Mouse (Mus musculus): Measurements from ENCODE around the gene Olfr766-ps1. TPM values are rescaled to one million over a fixed set of nuclear protein-coding genes. Genes with fewer than 3 reads are reported as not detected.

The Olfr766-ps1 gene
- not detected for polyA plus RNA-seq (2014; fragmentation: Illumina TruSeq; extraction: RNeasy Lipid Tissue Mini Kit (QIAGEN cat#74804))

DNA sequence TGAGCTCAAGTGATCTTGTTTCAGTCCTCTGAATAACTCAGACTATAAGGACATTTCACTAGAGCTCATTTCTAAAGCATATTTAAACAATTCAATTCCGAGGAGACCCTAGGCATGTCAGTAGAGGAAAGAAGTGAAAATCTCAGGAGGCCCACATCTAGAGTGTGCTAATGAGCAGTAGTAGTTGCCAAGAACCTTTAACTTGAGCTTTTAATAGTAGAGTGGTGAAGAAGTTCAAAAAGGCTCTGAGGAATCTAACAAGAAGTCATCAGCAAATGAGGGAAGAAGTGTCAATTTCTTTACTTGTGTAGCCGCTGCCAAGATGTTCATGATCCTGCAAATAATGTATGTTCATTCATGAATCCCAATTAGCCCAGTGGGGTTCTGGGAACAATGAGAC is at the start of gene Olfr766-ps1:
Olfr766-ps1 (minus strand) TSS at position 101 of the 400 bp plus-strand sequence.

DNA sequence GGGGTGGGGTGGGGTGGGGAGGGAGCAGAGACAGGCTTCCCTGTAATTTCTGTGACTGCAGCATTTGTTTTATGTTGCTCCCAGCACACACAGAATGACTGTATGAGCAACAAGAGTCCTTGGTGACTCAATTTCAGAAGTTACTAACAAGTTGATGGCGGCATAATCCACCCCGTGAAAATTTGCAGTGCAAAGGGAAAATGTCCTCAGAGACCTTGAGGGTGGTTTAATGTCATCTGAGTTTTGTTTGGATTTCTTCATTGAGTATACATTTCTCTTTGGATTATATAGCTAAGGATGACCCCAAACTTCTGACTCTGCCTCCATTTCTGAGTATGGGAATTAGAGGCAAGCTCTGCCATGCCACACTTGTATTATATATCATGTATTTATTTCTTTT is 49.0 kb upstream of the Olfr766-ps1 start, which contains the start of gene Olfr769:
Olfr769 (minus strand) TSS at position 101 of the 400 bp plus-strand sequence.

DNA sequence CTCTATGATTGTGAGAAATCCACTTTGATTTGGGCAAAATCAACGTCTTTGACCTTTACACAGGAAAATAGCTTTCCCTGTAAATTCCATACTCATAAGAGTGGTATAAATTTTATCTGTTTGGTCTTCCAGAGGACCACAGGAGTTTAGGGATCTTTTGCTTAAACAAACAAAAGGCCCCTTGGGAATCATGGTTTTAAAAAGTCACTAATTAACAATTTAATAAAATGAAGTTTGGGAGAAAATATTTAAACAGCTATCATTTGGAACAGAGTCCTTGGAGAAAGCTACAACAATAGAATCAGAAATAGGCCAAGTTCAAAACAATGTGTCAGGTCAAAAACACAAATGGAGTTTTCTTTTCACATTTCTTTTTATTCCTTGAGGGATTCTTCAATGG is 30.5 kb upstream of the Olfr766-ps1 start, which contains the start of gene Olfr768:
Olfr768 (minus strand) TSS at position 101 of the 400 bp plus-strand sequence.

DNA sequence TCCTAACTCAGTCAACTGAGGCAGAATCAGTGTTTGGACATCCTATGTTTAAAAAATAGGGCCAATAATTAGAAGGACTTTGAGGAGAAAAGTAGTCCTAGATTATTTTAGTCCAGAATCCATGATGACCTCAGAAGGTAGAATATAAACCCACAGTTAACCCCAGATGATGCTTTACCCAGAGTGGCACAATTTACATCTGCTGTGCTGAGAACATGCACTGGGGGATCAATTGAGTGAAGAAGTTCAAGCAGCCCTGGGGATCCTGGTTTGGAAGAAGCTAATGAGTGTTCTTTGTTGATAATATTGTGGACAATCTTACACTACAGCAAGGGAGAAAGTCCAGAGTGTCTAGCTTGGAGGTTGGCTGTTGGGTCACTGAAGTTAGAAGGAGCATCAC is 14.0 kb upstream of the Olfr766-ps1 start, which contains the start of gene Olfr767:
Olfr767 (minus strand) TSS at position 101 of the 400 bp plus-strand sequence.

DNA sequence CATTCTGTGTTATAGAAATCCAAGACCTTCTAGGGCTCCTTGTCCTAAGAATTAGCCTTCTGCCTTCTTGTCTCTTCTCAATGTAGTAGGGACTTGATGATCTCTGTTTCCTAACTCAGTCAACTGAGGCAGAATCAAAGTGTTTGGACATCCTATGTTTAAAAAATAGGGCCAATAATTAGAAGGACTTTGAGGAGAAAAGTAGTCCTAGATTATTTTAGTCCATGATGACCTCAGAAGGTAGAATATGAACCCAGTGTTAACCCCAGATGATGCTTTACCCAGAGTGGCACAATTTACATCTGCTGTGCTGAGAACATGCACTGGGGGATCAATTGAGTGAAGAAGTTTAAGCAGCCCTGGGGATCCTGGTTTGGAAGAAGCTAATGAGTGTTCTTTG is 18.9 kb downstream of the Olfr766-ps1 start, which contains the start of gene Olfr765:
Olfr765 (minus strand) TSS at position 101 of the 400 bp plus-strand sequence.

DNA sequence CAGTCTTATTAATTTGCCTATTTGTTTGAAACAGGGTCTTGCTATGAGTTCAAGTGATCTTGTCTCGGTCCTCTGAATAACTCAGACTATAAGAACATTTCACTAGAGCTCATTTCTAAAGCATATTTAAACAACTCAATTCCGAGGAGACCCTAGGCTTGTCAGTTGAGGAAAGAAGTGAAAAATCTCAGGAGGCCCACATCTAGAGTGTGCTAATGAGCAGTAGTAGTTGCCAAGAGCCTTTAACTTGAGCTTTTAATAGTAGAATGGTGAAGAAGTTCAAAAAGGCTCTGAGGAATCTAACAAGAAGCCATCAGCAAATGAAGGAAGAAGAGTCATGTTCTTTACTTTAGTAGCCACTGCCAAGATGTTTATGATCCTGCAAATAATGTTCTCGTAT is 29.0 kb downstream of the Olfr766-ps1 start, which contains the start of gene Olfr764-ps1:
Olfr764-ps1 (minus strand) TSS at position 101 of the 400 bp plus-strand sequence.

Other genes with a start within 250 kb of the Olfr766-ps1 start
- 75.2 TPM for gene Ormdl2, start 247.3 kb downstream of the Olfr766-ps1 start, polyA plus RNA-seq (2014; fragmentation: Illumina TruSeq; extraction: RNeasy Lipid Tissue Mini Kit (QIAGEN cat#74804))
- 7.7 TPM for gene Gdf11, start 177.3 kb downstream of the Olfr766-ps1 start, polyA plus RNA-seq (2014; fragmentation: Illumina TruSeq; extraction: RNeasy Lipid Tissue Mini Kit (QIAGEN cat#74804))
- 496 TPM for gene Cd63, start 168.0 kb downstream of the Olfr766-ps1 start, polyA plus RNA-seq (2014; fragmentation: Illumina TruSeq; extraction: RNeasy Lipid Tissue Mini Kit (QIAGEN cat#74804))
- gene Rdh5, start 146.1 kb downstream of the Olfr766-ps1 start, polyA plus RNA-seq (2014; fragmentation: Illumina TruSeq; extraction: RNeasy Lipid Tissue Mini Kit (QIAGEN cat#74804)): 3.0 TPM
- 9.3 TPM for gene Bloc1s1, start 144.9 kb downstream of the Olfr766-ps1 start, polyA plus RNA-seq (2014; fragmentation: Illumina TruSeq; extraction: RNeasy Lipid Tissue Mini Kit (QIAGEN cat#74804))
- gene Itga7, start 135.2 kb downstream of the Olfr766-ps1 start, polyA plus RNA-seq (2014; fragmentation: Illumina TruSeq; extraction: RNeasy Lipid Tissue Mini Kit (QIAGEN cat#74804)): 0.17 TPM
- gene Mettl7b, start 108.0 kb downstream of the Olfr766-ps1 start, polyA plus RNA-seq (2014; fragmentation: Illumina TruSeq; extraction: RNeasy Lipid Tissue Mini Kit (QIAGEN cat#74804)): not detected
- gene Olfr9, start 79.5 kb downstream of the Olfr766-ps1 start, polyA plus RNA-seq (2014; fragmentation: Illumina TruSeq; extraction: RNeasy Lipid Tissue Mini Kit (QIAGEN cat#74804)): not detected
- not detected for gene Olfr763, start 58.2 kb downstream of the Olfr766-ps1 start, polyA plus RNA-seq (2014; fragmentation: Illumina TruSeq; extraction: RNeasy Lipid Tissue Mini Kit (QIAGEN cat#74804))
- not detected for gene Olfr764-ps1, start 29.1 kb downstream of the Olfr766-ps1 start, polyA plus RNA-seq (2014; fragmentation: Illumina TruSeq; extraction: RNeasy Lipid Tissue Mini Kit (QIAGEN cat#74804))
- gene Olfr765, start 19.0 kb downstream of the Olfr766-ps1 start, polyA plus RNA-seq (2014; fragmentation: Illumina TruSeq; extraction: RNeasy Lipid Tissue Mini Kit (QIAGEN cat#74804)): not detected
- not detected for gene Olfr767, start 13.9 kb upstream of the Olfr766-ps1 start, polyA plus RNA-seq (2014; fragmentation: Illumina TruSeq; extraction: RNeasy Lipid Tissue Mini Kit (QIAGEN cat#74804))
- not detected for gene Olfr768, start 30.4 kb upstream of the Olfr766-ps1 start, polyA plus RNA-seq (2014; fragmentation: Illumina TruSeq; extraction: RNeasy Lipid Tissue Mini Kit (QIAGEN cat#74804))
- not detected for gene Olfr769, start 48.9 kb upstream of the Olfr766-ps1 start, polyA plus RNA-seq (2014; fragmentation: Illumina TruSeq; extraction: RNeasy Lipid Tissue Mini Kit (QIAGEN cat#74804))
- gene Olfr770, start 70.0 kb upstream of the Olfr766-ps1 start, polyA plus RNA-seq (2014; fragmentation: Illumina TruSeq; extraction: RNeasy Lipid Tissue Mini Kit (QIAGEN cat#74804)): not detected
- not detected for gene Olfr771, start 95.8 kb upstream of the Olfr766-ps1 start, polyA plus RNA-seq (2014; fragmentation: Illumina TruSeq; extraction: RNeasy Lipid Tissue Mini Kit (QIAGEN cat#74804))
- gene Olfr772, start 108.9 kb upstream of the Olfr766-ps1 start, polyA plus RNA-seq (2014; fragmentation: Illumina TruSeq; extraction: RNeasy Lipid Tissue Mini Kit (QIAGEN cat#74804)): not detected
- not detected for gene Olfr773, start 118.4 kb upstream of the Olfr766-ps1 start, polyA plus RNA-seq (2014; fragmentation: Illumina TruSeq; extraction: RNeasy Lipid Tissue Mini Kit (QIAGEN cat#74804))
- gene Olfr774, start 167.2 kb upstream of the Olfr766-ps1 start, polyA plus RNA-seq (2014; fragmentation: Illumina TruSeq; extraction: RNeasy Lipid Tissue Mini Kit (QIAGEN cat#74804)): not detected
- not detected for gene Olfr775, start 179.4 kb upstream of the Olfr766-ps1 start, polyA plus RNA-seq (2014; fragmentation: Illumina TruSeq; extraction: RNeasy Lipid Tissue Mini Kit (QIAGEN cat#74804))
- gene Olfr776, start 190.2 kb upstream of the Olfr766-ps1 start, polyA plus RNA-seq (2014; fragmentation: Illumina TruSeq; extraction: RNeasy Lipid Tissue Mini Kit (QIAGEN cat#74804)): not detected
- not detected for gene Olfr777, start 202.5 kb upstream of the Olfr766-ps1 start, polyA plus RNA-seq (2014; fragmentation: Illumina TruSeq; extraction: RNeasy Lipid Tissue Mini Kit (QIAGEN cat#74804))
- gene Olfr780, start 249.1 kb upstream of the Olfr766-ps1 start, polyA plus RNA-seq (2014; fragmentation: Illumina TruSeq; extraction: RNeasy Lipid Tissue Mini Kit (QIAGEN cat#74804)): not detected